Mouse (Mus musculus): ENCODE measurements around the gene Opcml.

Opcml gene

DNA sequence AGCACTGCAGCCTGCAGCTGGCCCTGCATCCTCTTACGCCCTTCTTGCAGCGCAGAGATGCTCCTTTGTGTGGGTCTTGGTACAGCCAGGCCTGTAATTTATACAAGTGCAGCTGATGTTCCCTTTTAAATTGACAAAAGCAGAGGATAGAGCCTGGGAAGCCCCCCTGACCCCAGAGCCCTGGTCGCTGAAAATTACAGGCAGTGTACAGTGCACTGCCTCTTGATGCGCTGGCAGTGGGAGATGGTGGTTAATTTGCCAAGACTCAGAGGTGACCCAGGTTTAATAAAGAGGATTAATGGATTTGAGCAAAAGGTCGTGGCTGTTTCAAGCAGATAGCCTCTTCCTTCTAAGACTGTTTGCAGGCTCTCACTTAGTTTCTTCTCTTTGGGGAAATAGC, 39.9 kb downstream of the Opcml start:
- DNase-seq (ENCODE audit: extremely low spot score) = no peak

DNA sequence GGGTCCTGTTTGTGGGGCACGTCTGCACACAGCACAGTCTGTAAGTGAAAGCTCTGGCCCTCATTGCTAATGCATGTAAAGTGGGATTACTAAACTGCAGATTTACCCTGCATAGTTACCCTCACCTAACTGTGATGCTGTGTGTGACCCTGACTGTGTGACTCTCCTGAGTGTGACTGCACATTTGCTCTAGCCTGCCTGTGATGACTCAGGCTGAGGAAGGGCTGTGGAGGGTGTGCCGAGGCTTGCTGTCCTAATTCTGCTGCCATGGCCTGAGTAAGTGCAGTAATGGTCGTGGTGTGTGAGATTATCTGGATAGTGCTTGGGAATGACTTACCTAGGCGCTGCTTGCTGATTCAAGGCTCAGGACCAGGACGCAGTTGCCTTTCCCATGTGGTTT, 52.2 kb downstream of the Opcml start:
- DNase-seq (ENCODE audit: extremely low spot score) = no peak

DNA sequence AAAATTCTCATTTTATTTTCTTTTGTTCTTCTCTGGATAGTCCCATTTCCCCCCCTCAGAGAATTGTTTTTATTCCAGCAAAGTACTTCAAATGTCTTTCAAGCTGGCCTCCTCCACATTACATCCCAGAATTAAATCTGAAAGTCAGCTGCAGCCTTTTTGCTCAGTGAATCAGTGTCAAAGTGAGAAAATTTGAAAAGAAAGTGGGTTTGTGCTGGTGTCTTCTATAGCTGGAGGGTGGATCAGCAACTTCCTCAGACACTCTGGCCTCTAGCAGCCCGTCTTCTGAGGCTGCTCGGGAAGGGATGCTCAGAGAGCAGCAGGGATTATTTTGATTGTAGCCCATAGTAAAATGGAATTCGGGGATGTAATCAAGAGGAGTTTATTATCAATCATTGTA, 81.0 kb downstream of the Opcml start:
- DNase-seq (ENCODE audit: extremely low spot score) = no peak

DNA sequence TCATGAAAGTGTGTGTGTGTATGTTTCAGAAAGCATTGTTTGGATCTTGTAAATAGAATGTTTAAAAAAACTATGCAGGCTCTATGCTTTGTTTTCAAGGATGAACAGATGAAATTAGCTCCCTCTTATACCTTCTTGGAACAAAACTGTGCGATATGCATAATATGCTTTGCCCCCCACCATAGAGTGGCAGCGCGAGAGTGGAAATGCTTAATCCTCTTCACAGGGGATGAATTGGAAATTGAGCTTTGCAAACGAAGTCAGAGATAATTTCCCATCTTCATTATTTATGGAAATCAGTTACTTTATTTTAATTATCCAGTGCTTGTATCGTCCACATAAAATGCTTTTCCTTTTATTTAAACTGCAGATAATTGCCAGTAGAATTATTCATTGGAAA, 99.1 kb downstream of the Opcml start:
- DNase-seq (ENCODE audit: extremely low spot score) = no peak

DNA sequence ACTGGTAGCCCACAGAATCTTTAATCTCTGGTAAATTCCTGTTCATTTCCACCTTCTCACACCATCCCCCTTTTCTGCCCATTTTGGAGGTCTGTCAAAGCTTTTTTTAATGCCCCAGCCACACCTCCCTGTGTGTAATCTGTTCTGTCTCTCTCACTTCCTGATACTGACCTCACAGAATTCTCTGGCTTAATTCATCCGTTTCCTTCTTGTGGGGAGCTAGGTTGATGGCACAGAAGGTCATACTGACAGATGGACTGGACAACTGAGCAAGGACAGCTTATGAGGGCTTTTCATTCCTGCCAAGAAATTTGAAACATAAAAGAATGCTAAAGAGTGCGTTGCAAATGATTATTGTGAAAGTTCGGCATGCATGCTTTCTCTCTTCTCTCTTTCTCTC, 126.7 kb downstream of the Opcml start:
- no peak for DNase-seq (ENCODE audit: extremely low spot score)

DNA sequence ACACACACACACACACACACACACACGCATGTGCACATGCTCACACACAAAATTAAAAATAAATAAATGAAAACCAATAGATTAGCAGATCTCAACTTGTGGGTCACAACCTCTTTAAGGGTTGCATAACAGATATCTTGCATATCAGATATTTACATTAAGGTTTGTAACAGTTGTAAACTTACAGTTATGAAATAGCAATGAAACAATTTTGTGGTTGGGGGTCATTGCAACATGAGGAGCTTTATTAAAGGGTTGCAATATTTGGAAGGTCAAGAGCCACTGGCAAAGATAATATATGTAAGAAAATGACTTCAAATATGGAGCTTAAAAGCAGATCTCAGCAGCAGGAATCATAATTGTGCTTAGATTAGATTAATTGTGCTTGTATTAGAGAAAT, 132.9 kb downstream of the Opcml start:
- no peak for DNase-seq (ENCODE audit: extremely low spot score)

DNA sequence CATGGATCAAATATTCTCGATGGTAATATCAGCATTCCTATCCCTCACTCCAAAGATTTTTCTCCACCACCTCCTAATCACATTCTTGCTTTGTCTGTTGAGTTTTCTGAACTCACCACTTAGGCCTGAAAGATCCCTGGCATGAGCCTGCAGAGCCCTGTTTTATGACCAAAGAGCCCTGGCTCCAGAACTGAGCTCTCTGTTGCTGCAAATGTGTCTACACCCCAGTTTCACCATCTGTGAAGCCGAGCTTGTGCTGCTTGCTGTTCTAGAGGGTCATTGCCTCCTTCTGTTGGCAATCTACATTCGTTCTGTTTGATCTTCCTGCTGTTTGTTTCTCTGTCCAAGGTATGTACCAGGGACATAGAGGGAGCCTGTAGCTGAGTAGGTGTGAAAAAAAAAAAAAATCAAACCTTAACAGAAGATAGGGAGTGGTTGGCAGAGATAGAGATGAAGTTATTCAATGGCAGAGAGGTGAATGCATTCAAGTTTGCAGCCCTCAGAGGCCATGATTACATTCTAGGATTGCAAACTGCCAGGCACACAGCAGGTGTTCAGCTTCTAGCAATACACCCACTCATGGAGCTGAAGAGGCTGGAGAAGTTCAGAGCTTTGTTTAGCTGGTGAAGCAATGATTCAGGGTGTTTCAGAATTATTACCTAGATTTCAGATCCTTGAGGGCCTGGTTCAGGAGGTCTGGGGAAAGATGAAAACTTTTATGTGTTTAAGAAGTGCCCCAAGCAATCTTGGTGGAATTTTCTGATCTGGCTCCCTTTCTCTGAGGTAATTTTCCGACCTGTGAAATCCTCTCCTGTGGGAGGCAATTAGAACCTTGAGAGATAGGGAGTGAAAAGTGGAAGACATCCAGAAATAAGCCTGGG, 133.6 kb downstream of the Opcml start:
- no peak for DNase-seq (ENCODE audit: extremely low spot score)

DNA sequence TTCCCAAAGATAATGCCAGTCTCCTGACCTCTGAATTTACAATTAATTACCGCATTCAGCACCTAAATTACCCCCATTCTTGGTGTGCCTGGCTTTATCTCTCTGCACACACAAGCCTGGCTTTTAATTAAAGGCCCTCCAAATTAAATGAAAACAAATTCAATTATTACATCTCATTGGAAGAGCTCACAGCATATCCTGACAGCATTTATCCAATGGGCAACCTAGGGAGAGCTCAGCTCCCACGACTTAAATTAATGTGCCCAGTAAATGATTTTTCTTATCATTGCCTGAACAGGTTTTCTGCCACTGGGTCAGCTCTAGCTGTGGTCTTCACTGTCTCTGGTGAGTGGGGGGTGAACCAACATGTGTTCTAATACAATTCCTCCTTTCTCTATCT, 135.1 kb downstream of the Opcml start:
- no peak for DNase-seq (ENCODE audit: extremely low spot score)

DNA sequence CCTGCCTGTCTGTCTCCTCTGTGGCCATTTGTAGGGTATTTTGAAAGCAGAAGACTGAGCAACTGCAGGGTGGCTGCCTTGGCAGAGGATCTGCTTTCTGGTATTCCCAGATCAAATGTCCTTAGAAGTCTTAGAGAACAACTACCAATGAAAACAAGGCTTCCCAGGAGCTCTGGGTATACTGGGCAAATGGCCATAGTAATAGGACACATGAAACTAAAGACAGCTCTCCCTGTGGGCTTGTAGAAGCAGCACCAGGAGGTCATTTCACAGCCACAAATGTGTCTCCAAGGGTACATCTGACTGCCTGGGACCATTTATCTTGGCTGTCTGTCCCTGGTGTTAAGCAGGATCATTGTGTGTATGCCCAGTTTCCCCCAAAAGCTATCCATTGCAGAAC, 146.7 kb downstream of the Opcml start:
- DNase-seq (ENCODE audit: extremely low spot score) = no peak

DNA sequence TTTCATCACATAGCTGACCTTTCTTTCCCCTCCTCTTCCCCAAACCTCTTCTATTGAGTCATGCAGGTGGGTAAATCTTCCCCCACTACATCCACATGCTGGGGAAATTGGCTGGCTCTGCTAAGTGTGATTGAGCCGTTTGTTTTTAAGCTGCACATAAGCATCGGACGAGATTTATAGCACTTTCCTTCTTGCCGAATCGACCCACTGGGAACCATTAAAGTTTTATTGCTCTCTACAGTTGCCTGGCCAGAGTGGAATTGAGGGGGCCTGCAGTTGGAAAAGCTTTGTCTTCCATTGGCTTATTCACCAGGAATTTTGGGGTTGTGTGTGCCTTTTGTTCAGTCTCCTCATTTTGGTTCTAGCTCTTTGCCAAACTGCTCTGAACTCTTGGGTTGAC, 147.1 kb downstream of the Opcml start:
- DNase-seq (ENCODE audit: extremely low spot score) = peak; percentile 3

DNA sequence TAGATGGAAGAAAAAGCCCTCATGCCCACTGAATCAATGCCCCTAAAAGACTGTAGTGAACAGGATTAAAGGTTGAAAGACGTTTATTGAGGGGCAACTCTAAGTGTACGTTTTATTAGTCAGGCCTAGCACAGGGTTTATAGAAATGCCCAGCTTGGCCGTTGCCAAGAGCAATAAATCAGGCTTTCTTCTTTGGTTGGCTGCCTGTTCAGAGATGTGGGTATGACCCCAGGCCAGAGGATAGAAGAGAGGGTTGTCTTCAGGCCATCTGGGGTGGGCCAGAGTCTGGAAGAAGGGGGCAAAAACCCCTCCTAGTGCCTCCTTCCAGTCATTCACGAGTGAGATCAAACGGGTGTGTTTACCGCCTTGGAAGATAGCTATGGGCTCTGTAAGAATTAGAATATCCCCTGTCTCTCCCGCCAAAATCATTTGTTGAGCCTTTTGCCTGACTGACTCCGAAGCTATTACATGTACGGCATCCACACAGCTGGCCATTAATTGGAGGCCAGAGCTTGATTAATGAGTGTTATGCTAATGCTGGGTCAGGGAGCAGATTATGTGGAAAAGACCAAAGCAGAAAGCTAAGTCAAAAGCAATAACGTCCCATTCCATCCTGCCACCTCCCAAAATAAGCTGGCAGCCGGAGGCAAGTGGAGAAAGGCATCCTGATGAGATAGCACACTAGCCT, 154.9 kb downstream of the Opcml start:
- peak; percentile 15 for DNase-seq (ENCODE audit: extremely low spot score)

DNA sequence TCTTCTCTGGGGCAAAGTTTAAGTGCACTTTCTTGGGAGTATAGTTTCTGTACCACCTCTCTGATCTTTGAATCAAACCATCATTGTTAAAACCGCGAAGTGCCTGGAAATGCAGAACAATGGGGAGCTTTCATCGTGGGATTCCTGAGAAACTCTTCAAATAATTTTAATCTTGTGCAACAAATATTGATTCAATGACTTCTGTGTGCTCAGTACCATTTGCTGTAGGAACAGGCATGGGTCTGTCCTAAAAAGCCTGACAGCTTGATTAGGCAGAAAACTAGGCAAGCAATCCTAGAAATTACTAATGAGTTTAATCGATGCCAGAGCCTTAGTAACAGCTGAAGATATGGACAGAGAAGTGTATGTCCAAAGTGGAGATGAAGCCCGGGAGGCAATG, 160.5 kb downstream of the Opcml start:
- no peak for DNase-seq (ENCODE audit: extremely low spot score)

DNA sequence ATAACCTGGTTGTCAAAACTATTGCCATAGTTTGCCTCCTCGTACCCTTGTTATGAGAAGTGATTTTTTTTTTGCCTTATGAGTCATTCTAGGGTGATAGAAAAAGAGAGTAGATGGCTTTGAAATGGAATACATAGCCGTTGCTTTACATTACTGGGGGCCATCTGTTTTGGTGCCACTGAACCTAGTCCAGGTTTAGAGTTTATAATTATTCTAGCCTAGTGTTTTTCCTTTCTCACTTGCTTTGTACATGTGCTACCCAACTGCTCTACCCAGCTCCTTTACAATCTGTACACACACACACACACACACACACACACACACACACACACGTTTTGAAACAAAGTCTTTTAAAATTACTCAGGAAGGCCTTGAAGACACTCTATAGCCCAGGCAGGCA, 171.1 kb downstream of the Opcml start:
- DNase-seq (ENCODE audit: extremely low spot score) = no peak

DNA sequence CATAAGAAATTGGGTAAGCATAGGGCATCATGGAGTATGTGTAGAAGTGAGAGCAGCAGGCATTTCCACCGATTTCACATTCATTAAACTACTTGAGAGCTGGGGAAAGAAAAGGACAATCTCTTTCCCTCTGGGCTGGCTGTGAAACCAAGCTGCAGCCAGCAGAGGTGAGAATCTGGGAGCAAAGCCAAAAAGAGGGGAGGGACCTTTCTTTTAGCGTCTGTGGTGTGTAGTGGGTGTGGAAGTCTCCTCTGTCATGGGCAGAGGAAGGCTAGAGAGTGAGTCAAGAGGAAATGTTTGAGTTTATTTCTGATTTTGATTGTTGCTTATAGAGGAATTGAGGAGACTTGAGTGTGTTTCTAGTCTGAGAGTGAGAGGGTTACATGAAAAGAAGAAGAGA, 172.8 kb downstream of the Opcml start:
- DNase-seq (ENCODE audit: extremely low spot score) = no peak

DNA sequence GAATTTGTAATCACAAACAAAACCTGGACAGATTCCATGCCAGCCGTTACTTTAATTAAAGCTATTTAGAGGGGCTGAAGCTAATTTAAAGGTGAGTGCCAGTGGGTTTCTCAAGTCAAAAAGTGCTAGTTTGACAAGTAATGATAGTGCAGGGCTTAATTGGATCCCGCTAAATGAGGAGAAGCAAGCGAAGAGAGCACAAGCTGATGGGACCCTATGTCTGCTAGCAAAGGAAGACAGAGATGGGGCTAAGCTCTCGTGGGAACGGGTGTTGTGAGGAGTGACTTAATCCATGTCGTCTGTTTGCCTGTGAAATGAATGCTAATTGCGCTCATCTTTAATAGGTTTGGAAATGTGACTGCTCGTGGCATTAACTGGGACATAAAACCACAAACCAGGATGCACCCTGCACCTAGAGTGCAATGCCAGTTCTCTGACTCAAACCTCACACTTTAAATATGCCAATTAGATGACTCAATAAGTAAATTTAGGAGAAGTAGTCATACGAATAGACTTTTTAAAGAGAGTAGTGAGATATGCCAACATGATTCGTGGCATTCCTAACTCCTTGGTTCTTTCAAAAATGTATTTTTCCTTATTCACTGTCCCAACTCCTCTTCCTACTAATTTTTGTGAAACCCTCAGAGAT, 174.5 kb downstream of the Opcml start:
- no peak for DNase-seq (ENCODE audit: extremely low spot score)

DNA sequence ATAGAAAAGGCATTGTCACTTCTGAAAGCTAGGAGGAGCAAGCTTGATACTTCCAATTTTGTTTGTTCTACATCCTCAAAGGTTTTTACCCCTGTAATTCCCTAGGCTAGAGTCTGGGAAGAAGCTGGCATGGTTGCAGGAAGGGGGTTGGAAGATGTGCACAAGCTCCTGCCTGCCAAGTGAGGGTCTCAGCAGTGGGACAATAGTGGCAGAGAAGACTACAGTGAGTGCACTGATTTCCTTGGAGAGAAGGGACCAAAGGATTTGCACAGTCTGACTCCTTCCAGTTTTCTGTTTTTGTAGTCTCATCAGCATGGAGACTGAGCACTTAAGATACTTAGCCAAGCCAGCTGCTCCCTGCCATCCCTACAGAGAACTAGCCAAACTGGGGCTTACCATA, 177.7 kb downstream of the Opcml start:
- DNase-seq (ENCODE audit: extremely low spot score) = no peak

DNA sequence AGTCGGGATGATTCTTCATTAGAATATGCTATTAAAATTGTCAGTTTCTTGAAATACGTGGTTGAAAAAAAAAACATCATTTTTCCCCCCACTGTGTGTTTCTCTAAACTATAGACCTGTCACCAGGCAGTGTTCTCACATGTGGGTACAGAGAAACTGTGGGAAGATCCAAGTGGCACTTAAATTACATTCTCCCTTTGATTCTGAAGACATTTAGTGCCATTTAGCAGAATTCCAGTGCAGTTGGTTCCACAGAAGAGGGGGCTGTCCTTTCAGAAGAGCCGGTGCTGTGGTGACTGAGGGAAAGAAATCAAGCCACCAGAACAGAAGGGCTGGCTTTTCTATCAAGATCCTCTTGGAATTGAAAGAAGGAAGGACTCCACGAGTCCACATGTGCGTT, 181.7 kb downstream of the Opcml start:
- no peak for DNase-seq (ENCODE audit: extremely low spot score)

DNA sequence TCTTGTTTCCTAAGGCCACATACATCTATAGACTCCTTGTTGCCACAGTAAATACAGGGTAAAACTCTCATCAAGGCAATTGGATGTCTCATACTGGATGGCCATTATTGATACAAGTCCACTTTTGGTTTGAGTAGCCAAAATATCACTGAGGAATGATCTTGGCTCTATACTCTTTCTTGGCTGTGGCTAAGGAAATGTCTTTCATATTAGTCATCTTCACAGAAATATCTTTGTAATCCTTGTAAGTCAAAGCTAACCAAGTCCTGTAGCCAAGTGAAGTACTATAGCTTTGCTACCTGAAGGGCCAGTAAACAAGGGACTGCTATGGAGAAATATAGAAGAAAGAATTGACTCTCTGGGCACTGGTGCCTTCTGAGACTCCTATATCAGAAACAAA, 192.0 kb downstream of the Opcml start:
- DNase-seq (ENCODE audit: extremely low spot score) = no peak

DNA sequence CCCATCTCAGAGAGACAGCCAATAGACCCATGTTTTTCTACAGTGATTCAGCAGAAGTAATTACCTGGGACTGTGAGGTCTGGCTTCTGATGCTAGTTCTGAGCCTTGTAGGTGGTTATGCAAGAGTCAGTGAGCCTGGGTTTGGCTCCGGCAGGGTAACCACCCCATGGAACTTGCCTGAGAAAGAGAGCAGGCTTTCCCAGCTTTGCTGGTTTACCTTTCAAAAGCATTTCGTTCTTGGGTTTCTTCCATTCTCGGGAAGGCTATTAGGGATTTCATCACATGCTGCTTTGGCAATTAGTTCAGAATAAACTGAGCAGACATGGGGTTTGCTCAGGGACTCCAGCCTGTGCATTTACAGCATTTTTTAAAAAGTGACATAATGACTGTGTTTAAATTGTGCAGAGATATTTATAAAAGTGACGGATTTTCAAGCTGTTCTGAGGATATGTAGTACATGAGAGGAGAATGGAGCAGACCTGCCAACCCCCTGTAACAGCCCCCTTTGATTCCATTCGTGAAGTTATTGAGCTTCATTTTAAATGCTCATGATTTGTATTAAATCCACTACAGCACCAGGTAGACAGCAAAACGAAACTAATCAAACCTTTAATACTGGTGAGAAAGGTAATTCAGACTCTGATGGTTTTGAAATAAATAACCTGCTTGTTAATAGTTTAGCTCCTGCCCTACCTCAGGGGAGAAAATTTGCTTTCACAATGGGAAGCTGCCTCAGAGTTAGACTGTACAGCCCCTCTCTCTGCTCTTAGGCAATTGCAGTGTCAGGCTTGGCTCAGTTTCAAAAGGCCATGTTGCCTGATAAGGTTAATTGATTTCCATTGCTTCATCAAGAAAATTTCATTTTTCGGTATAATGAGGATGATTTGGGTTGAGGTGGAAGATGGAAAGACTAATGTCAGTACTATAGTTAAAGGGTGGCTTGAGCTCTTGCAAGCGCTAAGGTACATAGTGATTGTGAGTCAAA, 196.3 kb downstream of the Opcml start:
- DNase-seq (ENCODE audit: extremely low spot score) = no peak

DNA sequence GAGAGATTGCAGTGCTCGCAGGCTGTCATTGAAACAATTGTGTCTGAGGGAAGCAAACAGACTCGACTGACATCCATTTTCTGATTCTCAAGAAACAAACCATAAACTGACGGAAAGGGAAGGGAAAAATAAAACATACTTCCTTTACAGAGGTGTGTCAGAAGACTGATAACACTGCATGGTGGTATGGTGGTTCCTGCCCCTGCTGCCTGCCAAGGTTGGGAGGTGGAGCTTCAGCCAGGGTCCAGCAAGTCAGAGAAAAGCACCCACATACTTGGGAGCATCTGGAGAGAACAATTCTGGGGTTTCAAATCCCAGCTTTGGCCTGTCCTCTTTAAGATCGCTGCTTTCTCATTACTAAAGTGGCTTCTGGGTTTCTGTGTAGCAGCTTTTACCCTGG, 201.0 kb downstream of the Opcml start:
- no peak for DNase-seq (ENCODE audit: extremely low spot score)

DNA sequence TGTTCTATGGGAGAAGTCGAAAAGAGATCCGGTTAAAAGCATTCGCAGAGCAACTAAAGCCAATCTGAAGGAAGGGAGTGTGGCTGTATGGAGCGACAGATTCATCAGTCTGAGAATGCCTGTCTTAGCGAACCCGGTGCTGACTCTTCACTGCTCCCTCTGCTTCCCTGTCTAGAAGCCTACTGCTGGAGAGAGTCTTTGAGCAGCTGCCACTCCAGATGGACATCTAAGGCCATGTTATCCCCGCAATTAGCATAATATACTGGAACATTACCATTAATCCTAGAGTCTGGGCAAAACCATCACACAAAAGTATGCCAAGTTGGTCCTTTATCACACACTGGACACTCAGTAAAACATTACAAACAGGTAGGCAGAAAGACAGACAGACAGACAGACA, 206.0 kb downstream of the Opcml start:
- DNase-seq (ENCODE audit: extremely low spot score) = no peak

DNA sequence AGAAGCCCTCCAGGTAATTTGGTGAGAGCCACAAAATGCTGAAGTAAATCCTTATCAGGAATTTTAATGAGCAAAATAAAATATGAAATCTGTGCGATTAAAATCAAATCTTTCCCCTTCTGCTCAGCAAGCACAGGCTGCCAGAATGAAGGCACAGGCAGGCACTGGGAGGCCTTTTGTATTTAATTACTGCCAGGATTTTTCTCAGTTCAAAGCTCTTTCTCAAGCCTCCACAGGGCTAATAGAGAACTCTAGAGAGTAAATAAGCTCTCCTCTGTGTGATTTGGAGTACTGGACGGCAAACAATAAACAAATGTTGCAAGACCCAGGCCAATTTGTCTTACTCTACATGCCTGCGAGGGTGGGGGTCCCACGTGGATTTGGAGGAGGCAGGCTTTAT, 208.2 kb downstream of the Opcml start:
- DNase-seq (ENCODE audit: extremely low spot score) = no peak

Data from embryo, embryonic 9.5 days (tissue).